Mouse (Mus musculus) B cell, adult (primary cell): ENCODE data around the gene Runx1. TPM values are rescaled to one million over a fixed set of nuclear protein-coding genes. Genes with fewer than 3 reads are reported as not detected.

Experiments
- total RNA-seq: library from RNA; stranded (reverse); gene quantifications from 4 replicates; pipeline ENCODE4 v1.2.4, GENCODE M21; 2023; ENCODE audit not compliant: inconsistent age

Runx1 gene
- total RNA-seq = 155 to 214 TPM (median 193 TPM) in 4 replicates

DNA sequence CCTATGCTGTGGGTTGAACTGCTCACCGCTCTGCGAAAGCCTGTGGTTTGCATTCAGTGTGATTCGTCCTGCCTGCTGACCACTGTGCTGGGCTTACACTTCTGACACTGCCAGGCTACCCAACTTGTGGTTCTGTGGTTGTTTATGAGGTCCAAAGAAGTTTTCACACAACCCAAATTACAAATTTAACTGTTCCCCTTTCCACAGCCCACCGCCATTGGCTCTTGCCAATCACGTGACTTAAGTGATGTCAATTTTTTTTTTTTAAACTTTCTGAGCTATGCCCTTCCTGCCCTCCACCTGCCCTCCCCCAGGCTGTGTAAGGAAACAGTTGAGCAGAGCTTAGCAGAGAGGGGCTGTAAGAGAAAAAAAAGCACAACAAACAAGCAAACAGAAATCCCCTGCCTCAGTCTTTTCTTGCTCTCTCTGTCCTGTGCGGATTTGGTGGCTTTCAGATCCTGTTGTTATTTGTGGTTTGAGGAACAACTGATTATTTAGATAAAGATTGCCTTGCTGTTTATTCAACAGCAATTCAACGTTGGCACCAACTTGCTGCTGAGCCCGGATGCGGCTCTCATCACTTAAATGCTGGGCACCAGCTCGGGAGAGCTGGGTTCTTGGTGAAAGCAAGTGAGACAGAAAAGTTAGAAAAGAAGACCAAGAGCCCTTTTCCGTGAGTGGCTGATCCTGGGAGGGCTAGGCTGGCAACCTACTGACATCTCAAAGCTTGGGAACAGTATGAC, at the start of gene Runx1:
TSS of gene Runx1 (minus strand) at position 242 of the 743 bp plus-strand sequence.

